ENCODE assay signal across 27 mouse cellular contexts in genomic region chr8:109790938-109791337, GRCm38 (mm10). TPM values are rescaled to one million over a fixed set of nuclear protein-coding genes. Genes with fewer than 3 reads are reported as not detected.
DNase-seq lines count a peak whose midpoint lies in the region; ATAC-seq and TF ChIP-seq lines count a peak whose summit lies in the region.
"Had no signal": no experiment of that assay in that cellular context is flagged by ENCODE, and none has a peak within 500 bp of the region (broad histone marks: within the 10 kb centered on the region; RNA-seq: fewer than 3 reads in every experiment).

No protein-coding gene starts in this region.

- no peak for TF ChIP-seq EP300 in liver, postnatal 0 days (IDR thresholded peaks at IDR 0.05; ENCODE audit: low read depth)

- intact Hi-C loops in gastrocnemius, adult 2 months (cut with DNase I): no loop called here

- TF ChIP-seq CTCF in gastrocnemius, adult 2 months (IDR thresholded peaks at IDR 0.05): no peak
- TF ChIP-seq CTCF in liver, postnatal 0 days (IDR thresholded peaks at IDR 0.05; ENCODE audit: low read depth): no peak

- H3K4me3 ChIP-seq in gastrocnemius, adult 2 months: no peak overlapping the region
- no peak overlapping the region for H3K4me3 ChIP-seq in liver, embryonic 11.5 days (ENCODE audit: low read depth, low read length)
- no peak overlapping the region for H3K4me3 ChIP-seq in liver, postnatal 0 days (ENCODE audit: low read depth, low read length)
- H3K4me3 ChIP-seq: embryonic facial prominence, embryonic 13.5 days; forebrain, embryonic 15.5 days; heart, embryonic 15.5 days; midbrain, embryonic 10.5 days; myocyte; neural tube, embryonic 13.5 days; stomach, embryonic 15.5 days had no signal

- no peaks in the 10 kb centered on the region for H3K9me3 ChIP-seq in liver, embryonic 11.5 days (ENCODE audit: control insufficient read depth, low read length)
- no peaks in the 10 kb centered on the region for H3K9me3 ChIP-seq in liver, postnatal 0 days (ENCODE audit: low read length)
- H3K9me3 ChIP-seq: embryonic facial prominence, embryonic 13.5 days; forebrain, embryonic 15.5 days; heart, embryonic 15.5 days; midbrain, embryonic 10.5 days; neural tube, embryonic 13.5 days; stomach, embryonic 15.5 days had no signal

- H3K4me2 ChIP-seq in liver, embryonic 11.5 days: peak overlapping the region; percentile 33
- H3K4me2 ChIP-seq in liver, postnatal 0 days (ENCODE audit: low read depth, low read length): no peak overlapping the region
- H3K4me2 ChIP-seq: embryonic facial prominence, embryonic 13.5 days; forebrain, embryonic 15.5 days; heart, embryonic 15.5 days; hindbrain, embryonic 14.5 days; neural tube, embryonic 13.5 days; stomach, embryonic 15.5 days had no signal

- H3K9ac ChIP-seq in liver, embryonic 11.5 days (ENCODE audit: low read depth, low read length): no peak overlapping the region
- no peak overlapping the region for H3K9ac ChIP-seq in liver, postnatal 0 days (replicated peaks)
- H3K9ac ChIP-seq: embryonic facial prominence, embryonic 13.5 days; forebrain, embryonic 15.5 days; heart, embryonic 15.5 days; hindbrain, embryonic 14.5 days; neural tube, embryonic 13.5 days; stomach, embryonic 15.5 days had no signal

- no peak for DNase-seq in gastrocnemius, adult 2 months
- no peak for DNase-seq in gastrocnemius, postnatal 25 days
- DNase-seq in liver, embryonic 11.5 days (ENCODE audit: low spot score): no peak
- DNase-seq in liver, postnatal 0 days: no peak
- no peak for DNase-seq in thymus, postnatal 36 days
- DNase-seq in lung, postnatal 36 days: no peak
- no peak for DNase-seq in right cerebral cortex, adult 2 months (ENCODE audit: low spot score in 2 of 2)
- DNase-seq: adrenal gland, postnatal 25 days; cerebellum, adult 11-12 months; cerebellum, postnatal 14 days; gastrocnemius, postnatal 14 days; heart, postnatal 36 days; kidney, adult 2 months; kidney, postnatal 10 days; layer of hippocampus, postnatal 36 days; lung, adult 18-20 months; lung, postnatal 10 days; thymus, postnatal 25 days had no signal

- H3K4me1 ChIP-seq in liver, embryonic 11.5 days (replicated peaks; ENCODE audit: control insufficient read depth, insufficient read depth, low read length): peaks cover 6% of the 10 kb centered on the region; the same call in 1 of the 2 replicates
- peaks cover 16% of the 10 kb centered on the region for H3K4me1 ChIP-seq in liver, postnatal 0 days (ENCODE audit: insufficient read depth)
- H3K4me1 ChIP-seq: embryonic facial prominence, embryonic 13.5 days; forebrain, embryonic 15.5 days; midbrain, embryonic 10.5 days; neural tube, embryonic 13.5 days; stomach, embryonic 15.5 days had no signal

- WGBS in liver, embryonic 11.5 days: 42% methylated on average over 2 of the region's 2 CpGs
- WGBS in liver, postnatal 0 days (ENCODE audit: insufficient replicate concordance): 57% methylated on average over 2 of the region's 2 CpGs

- H3K27ac ChIP-seq in gastrocnemius, adult 2 months: peak overlapping the region; percentile 73; the same call in 1 of the 2 replicates
- H3K27ac ChIP-seq in liver, embryonic 11.5 days (ENCODE audit: low read depth, low read length): no peak overlapping the region; the same call in 1 of the 2 replicates
- H3K27ac ChIP-seq in liver, postnatal 0 days (ENCODE audit: low read depth): no peak overlapping the region
- H3K27ac ChIP-seq: embryonic facial prominence, embryonic 13.5 days; forebrain, embryonic 15.5 days; heart, embryonic 15.5 days; hindbrain, embryonic 14.5 days; midbrain, embryonic 10.5 days; neural tube, embryonic 13.5 days; stomach, embryonic 15.5 days had no signal

- peak; percentile 91 for ATAC-seq in liver, embryonic 11.5 days (replicated peaks; ENCODE audit: low FRiP score)
- peak; percentile 50 for ATAC-seq in liver, postnatal 0 days
- ATAC-seq: forebrain, embryonic 15.5 days; midbrain, embryonic 16.5 days had no signal

- no peaks in the 10 kb centered on the region for H3K36me3 ChIP-seq in liver, embryonic 11.5 days (ENCODE audit: control insufficient read depth, insufficient read depth, low read length)
- H3K36me3 ChIP-seq in liver, postnatal 0 days (replicated peaks; ENCODE audit: insufficient read depth, low read length): no peaks in the 10 kb centered on the region
- H3K36me3 ChIP-seq: embryonic facial prominence, embryonic 13.5 days; heart, embryonic 15.5 days; neural tube, embryonic 13.5 days; stomach, embryonic 15.5 days had no signal

- no peaks in the 10 kb centered on the region for H3K27me3 ChIP-seq in liver, embryonic 11.5 days (replicated peaks; ENCODE audit: control insufficient read depth, insufficient read depth, low read length)
- H3K27me3 ChIP-seq in liver, postnatal 0 days (ENCODE audit: insufficient read depth, low read length): no peaks in the 10 kb centered on the region
- H3K27me3 ChIP-seq: embryonic facial prominence, embryonic 13.5 days; forebrain, embryonic 15.5 days; heart, embryonic 15.5 days; neural tube, embryonic 13.5 days; stomach, embryonic 15.5 days had no signal

RNA-seq across cellular contexts. Expression of gene Ap1g1, which starts 12.6 kb away (rescaled TPM):
- 10 to 100 TPM; 39.9 to 40.0 TPM for total RNA-seq in gastrocnemius, adult 2 months (2021)
- 10 to 100 TPM; 30.5 to 31.9 TPM for total RNA-seq in gastrocnemius, postnatal 25 days (2021)
- polyA plus RNA-seq in liver, embryonic 11.5 days (2014; fragmentation: Nextera tagmentation; extraction: Ambion mirVana): 32.7 and 36.5 TPM in 2 replicates
- 13.3 and 14.0 TPM in 2 replicates for polyA plus RNA-seq in liver, postnatal 0 days (2015; fragmentation: Nextera tagmentation; extraction: Ambion mirVana)

RNA-seq across cellular contexts. Expression of gene Atxn1l, which starts 53.4 kb away (rescaled TPM):
- total RNA-seq in gastrocnemius, adult 2 months (2021): 10 to 100 TPM; 20.4 to 21.9 TPM
- total RNA-seq in gastrocnemius, postnatal 25 days (2021): 10 to 100 TPM; 15.7 to 16.9 TPM
- polyA plus RNA-seq in liver, embryonic 11.5 days (2014; fragmentation: Nextera tagmentation; extraction: Ambion mirVana): 5.6 and 7.5 TPM in 2 replicates
- polyA plus RNA-seq in liver, postnatal 0 days (2015; fragmentation: Nextera tagmentation; extraction: Ambion mirVana): 1.7 and 1.8 TPM in 2 replicates
